Mouse (Mus musculus) B cell, adult 2 months (primary cell): ENCODE data around the gene Dpy19l1.

ENCODE experiments used
- DNase-seq, 2 experiments: peaks; one replicate each; pipeline ENCODE4 v3.0.0; 2022

Dpy19l1 gene

GRCm38 (mm10) chr9:24503067-24503857 is at the start of gene Dpy19l1:
Dpy19l1 (minus strand) TSS chr9:24503140.
- peak; percentile 89 to 91 for DNase-seq

- no peak for DNase-seq
These were observed 35.2 kb upstream of the Dpy19l1 start for GRCm38 (mm10) chr9:24538159-24538558.

- peak; percentile 58 for DNase-seq
These were observed 13.7 kb upstream of the Dpy19l1 start for GRCm38 (mm10) chr9:24516575-24517139.

- DNase-seq, result no peak
These were observed 11.1 kb upstream of the Dpy19l1 start for GRCm38 (mm10) chr9:24514078-24514469.

GRCm38 (mm10) chr9:24513290-24514077 is 10.5 kb upstream of the Dpy19l1 start:
- no peak for DNase-seq

GRCm38 (mm10) chr9:24512121-24512539 is 9.2 kb upstream of the Dpy19l1 start:
- no peak for DNase-seq

GRCm38 (mm10) chr9:24511371-24512120 is 8.6 kb upstream of the Dpy19l1 start:
- no peak for DNase-seq

GRCm38 (mm10) chr9:24508880-24509279 is 5.9 kb upstream of the Dpy19l1 start:
- DNase-seq, result no peak

- DNase-seq, result no peak
These were observed 3.6 kb upstream of the Dpy19l1 start for GRCm38 (mm10) chr9:24506510-24506909.

GRCm38 (mm10) chr9:24505017-24505763 is 2.2 kb upstream of the Dpy19l1 start:
- peak; percentile 44 to 53 for DNase-seq

- DNase-seq, result no peak
These were observed 1.4 kb upstream of the Dpy19l1 start for GRCm38 (mm10) chr9:24504381-24504780.

- no peak for DNase-seq
These were observed 899 bp upstream of the Dpy19l1 start for GRCm38 (mm10) chr9:24503858-24504219.

- DNase-seq, result peak in 1 of 2 experiments; percentile 53
These were observed 352 bp downstream of the Dpy19l1 start for GRCm38 (mm10) chr9:24502571-24503004.

- no peak for DNase-seq
These were observed 1.3 kb downstream of the Dpy19l1 start for GRCm38 (mm10) chr9:24501618-24502017.

GRCm38 (mm10) chr9:24496226-24496625 is 6.7 kb downstream of the Dpy19l1 start:
- no peak for DNase-seq

GRCm38 (mm10) chr9:24490516-24490915 is 12.4 kb downstream of the Dpy19l1 start:
- no peak for DNase-seq

- DNase-seq, result no peak
These were observed 14.4 kb downstream of the Dpy19l1 start for GRCm38 (mm10) chr9:24488425-24489104.

GRCm38 (mm10) chr9:24482375-24482774 is 20.6 kb downstream of the Dpy19l1 start:
- no peak for DNase-seq

GRCm38 (mm10) chr9:24477251-24477650 is 25.7 kb downstream of the Dpy19l1 start:
- DNase-seq, result no peak

GRCm38 (mm10) chr9:24473824-24474223 is 29.1 kb downstream of the Dpy19l1 start:
- DNase-seq, result no peak

GRCm38 (mm10) chr9:24472514-24472913 is 30.4 kb downstream of the Dpy19l1 start:
- no peak for DNase-seq

GRCm38 (mm10) chr9:24470166-24470565 is 32.8 kb downstream of the Dpy19l1 start:
- no peak for DNase-seq
